Mouse (Mus musculus) heart, embryonic 12.5 days (tissue): ENCODE measurements around the gene Wars2. TPM values are rescaled to one million over a fixed set of nuclear protein-coding genes. Genes with fewer than 3 reads are reported as not detected.

Source experiments
- ATAC-seq: fragments of 200-750 bp; cut with Nextera tagmentation; 2 replicates; pipeline ENCODE4 v1.8.0; 2017; ENCODE audit warnings: moderate TSS enrichment, moderate library complexity; ENCODE audit not compliant: insufficient number of reproducible peaks, low FRiP score
- H3K27ac ChIP-seq: fragments of 300-500 bp; sonication (generic); 2 replicates; pipeline ENCODE4 v1.5.1; 2016; ENCODE audit warnings: mild to moderate bottlenecking, moderate library complexity; ENCODE audit not compliant: poor library complexity, severe bottlenecking
- H3K27me3 ChIP-seq: fragments of 300-500 bp; sonication (generic); replicated peaks from 2 replicates; pipeline ENCODE4 v1.6.1; 2016; ENCODE audit warnings: mild to moderate bottlenecking, moderate library complexity
- H3K36me3 ChIP-seq: fragments of 300-500 bp; sonication (generic); 2 replicates; pipeline ENCODE4 v1.6.1; 2016; ENCODE audit warnings: mild to moderate bottlenecking, moderate library complexity
- H3K4me1 ChIP-seq: fragments of 300-500 bp; sonication (generic); replicated peaks from 2 replicates; pipeline ENCODE4 v1.6.1; 2016; ENCODE audit warnings: mild to moderate bottlenecking
- H3K4me2 ChIP-seq: fragments of 300-500 bp; sonication (generic); 2 replicates; pipeline ENCODE4 v1.6.1; 2016; ENCODE audit warnings: mild to moderate bottlenecking, moderate library complexity
- H3K4me3 ChIP-seq: fragments of 300-500 bp; sonication (generic); 2 replicates; pipeline ENCODE4 v1.5.1; 2016; ENCODE audit warnings: mild to moderate bottlenecking
- H3K9ac ChIP-seq: fragments of 300-500 bp; sonication (generic); 2 replicates; pipeline ENCODE4 v1.6.1; 2016; ENCODE audit warnings: mild to moderate bottlenecking, moderate library complexity
- H3K9me3 ChIP-seq: fragments of 300-500 bp; sonication (generic); replicated peaks from 2 replicates; pipeline ENCODE4 v1.6.1; 2016; ENCODE audit warnings: mild to moderate bottlenecking, moderate library complexity
- WGBS: fragments of 180-500 bp; shearing (Covaris S2); methylation state at CpG from one replicate; pipeline ENCODE4 v1.1.7; 2016; 5-methylcytosine and 5-hydroxymethylcytosine counted together
- polyA plus RNA-seq: library from polyadenylated mRNA; unstranded; fragments of >200 nt; fragmentation: Nextera tagmentation; extraction: Ambion mirVana; gene quantifications from 2 replicates; pipeline ENCODE4 v1.2.1, GENCODE M21; 2016

The Wars2 gene
- polyA plus RNA-seq, 1 experiment from 2014 or later: 9.1 TPM

- 1% methylated on average over 20 of the region's 20 CpGs for WGBS
- no peak overlapping the region for H3K9ac ChIP-seq
- H3K4me3 ChIP-seq: no peak overlapping the region
- no peaks in the 10 kb centered on the region for H3K36me3 ChIP-seq
- peaks cover 89% of the 10 kb centered on the region for H3K27me3 ChIP-seq
- ATAC-seq: no peak
- no peak overlapping the region for H3K27ac ChIP-seq
- no peak overlapping the region for H3K4me2 ChIP-seq
- H3K4me1 ChIP-seq: peaks cover 18% of the 10 kb centered on the region; the same call in 1 of the 2 replicates
- no peaks in the 10 kb centered on the region for H3K9me3 ChIP-seq
Measured at GRCm38 (mm10) chr3:99239301-99240045, 98.6 kb downstream of the Wars2 start.

DNA sequence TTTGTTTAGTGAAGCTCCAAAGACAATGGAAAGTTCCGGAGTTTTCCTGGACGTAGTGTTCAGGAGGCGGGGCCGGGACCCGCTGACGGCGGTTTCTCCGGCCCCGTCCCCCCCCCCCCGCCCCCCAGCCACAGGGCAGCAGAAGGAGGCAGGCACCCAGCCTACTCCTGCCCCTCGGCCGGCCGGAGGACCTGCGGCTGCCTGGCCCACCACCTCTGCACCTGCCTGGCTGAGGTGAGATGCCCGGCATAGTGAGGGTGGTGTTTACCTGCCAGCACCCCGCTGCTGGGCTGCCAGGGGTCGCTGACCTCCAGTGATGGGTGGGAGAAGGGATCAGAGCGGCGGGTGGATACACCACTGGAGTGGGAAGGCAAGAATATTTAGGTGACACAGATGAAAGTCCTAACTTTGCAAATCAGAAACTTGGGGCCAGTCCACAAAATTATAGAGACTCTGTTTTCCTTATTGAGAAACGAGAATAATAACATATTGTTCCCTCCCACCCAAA, 99.4 kb downstream of the Wars2 start, which contains the start of gene Tbx15:
TSS of gene Tbx15 (plus strand) at position 169 of the 508 bp plus-strand sequence.
- H3K27ac ChIP-seq: no peak within 1 kb of the TSS
- no peak within 1 kb of the TSS for H3K9ac ChIP-seq
- no peak for ATAC-seq

DNA sequence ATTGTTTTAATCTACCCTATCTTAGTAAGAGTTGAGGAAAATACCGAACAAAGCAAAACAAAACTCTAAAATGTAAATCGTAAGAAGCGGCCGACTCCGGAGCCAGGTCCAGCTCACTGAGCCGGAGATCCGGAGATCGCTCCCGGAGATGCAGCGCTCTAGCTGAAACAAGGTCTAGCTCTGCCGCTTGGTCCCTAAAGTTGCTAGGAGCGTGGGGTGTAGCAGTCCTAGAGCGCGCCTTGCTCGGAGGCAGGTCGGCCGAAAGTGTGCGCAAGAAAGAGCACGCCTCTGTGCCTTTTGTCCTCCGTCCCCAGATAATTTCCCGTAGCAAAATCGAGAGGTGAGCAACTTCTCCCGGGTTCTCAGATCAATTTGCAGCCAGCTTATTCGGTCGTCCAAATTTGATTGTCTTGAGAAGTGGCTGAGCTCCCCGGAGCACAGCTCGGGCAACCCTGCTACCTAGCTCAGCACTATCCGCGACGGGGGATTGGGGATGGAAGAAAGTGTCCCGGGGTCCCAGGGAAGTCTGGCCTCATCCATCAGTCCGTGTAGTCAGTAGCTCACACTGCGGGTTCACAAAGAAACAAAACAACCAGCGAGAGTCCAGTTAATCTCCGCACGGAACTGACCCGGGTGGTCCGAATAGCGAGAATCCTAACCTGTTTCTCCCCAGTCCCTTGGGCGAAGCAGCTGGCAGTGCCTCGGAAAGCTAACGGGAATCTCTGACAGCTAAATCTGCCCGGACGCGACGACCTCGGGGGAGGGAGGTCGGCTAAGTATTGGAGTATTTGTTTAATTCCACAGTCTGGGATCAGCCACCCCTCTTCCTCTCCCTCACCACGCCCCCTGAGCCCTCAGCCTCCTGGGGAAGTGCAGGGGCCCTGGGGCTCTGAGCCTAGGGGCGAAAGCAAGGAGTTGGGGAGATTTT, 100.2 kb downstream of the Wars2 start:
- Histone ChIP-seq H3K4me3 (peak overlapping the region; percentile 38), H3K9ac (no peak overlapping the region), H3K9me3 (no peaks in the 10 kb centered on the region), H3K27me3 (peaks cover 90% of the 10 kb centered on the region), H3K4me1 (peaks cover 11% of the 10 kb centered on the region; the same call in 1 of the 2 replicates), H3K36me3 (no peaks in the 10 kb centered on the region), H3K27ac (no peak overlapping the region), H3K4me2 (peak overlapping the region; percentile 59)
- under 1% methylated on average over 50 of the region's 50 CpGs for WGBS
- no peak for ATAC-seq

More for the DNA sequence above, 99.4 kb downstream of the Wars2 start, which contains the start of gene Tbx15:
- Histone ChIP-seq H3K27me3 (peaks cover 89% of the 10 kb centered on the region), H3K4me3 (peak within 1 kb of the TSS; percentile 38), H3K4me1 (peaks cover 11% of the 10 kb centered on the region; the same call in 1 of the 2 replicates), H3K4me2 (peak within 1 kb of the TSS; percentile 59), H3K36me3 (no peaks in the 10 kb centered on the region), H3K9me3 (no peaks in the 10 kb centered on the region)
- WGBS: 3% methylated on average over 19 of the region's 20 CpGs

DNA sequence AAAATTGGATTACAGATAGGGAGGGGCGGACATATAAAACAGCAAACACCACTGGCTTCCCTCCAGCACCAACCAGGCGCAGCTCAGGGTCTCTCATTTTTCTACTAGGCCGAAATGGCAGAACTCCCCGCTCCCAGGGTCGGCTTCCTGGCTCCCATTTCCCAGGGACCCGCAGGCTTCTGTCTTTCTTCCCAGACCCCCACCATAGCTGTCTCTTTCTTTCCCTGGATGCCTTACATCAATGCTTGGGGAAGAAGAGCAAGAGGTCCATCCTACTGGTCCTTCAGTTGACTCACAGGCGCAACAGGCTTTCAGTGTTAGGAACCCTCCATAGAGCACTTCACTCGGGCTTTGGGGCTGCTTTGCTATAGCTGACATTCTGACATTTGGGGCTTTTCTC, 101.6 kb downstream of the Wars2 start:
- H3K36me3 ChIP-seq: no peaks in the 10 kb centered on the region
- H3K4me3 ChIP-seq: no peak overlapping the region
- no peak for ATAC-seq
- peaks cover 93% of the 10 kb centered on the region for H3K27me3 ChIP-seq
- H3K9ac ChIP-seq: no peak overlapping the region
- no peak overlapping the region for H3K4me2 ChIP-seq
- no peaks in the 10 kb centered on the region for H3K9me3 ChIP-seq
- 4% methylated on average over 8 of the region's 8 CpGs for WGBS
- no peak overlapping the region for H3K27ac ChIP-seq
- H3K4me1 ChIP-seq: peaks cover 11% of the 10 kb centered on the region; the same call in 1 of the 2 replicates

- H3K27me3 ChIP-seq: peaks cover 91% of the 10 kb centered on the region
- H3K9ac ChIP-seq: no peak overlapping the region
- H3K4me1 ChIP-seq: peaks cover 14% of the 10 kb centered on the region; the same call in 1 of the 2 replicates
- no peak overlapping the region for H3K27ac ChIP-seq
- H3K9me3 ChIP-seq: no peaks in the 10 kb centered on the region
- no peak overlapping the region for H3K4me3 ChIP-seq
- H3K36me3 ChIP-seq: no peaks in the 10 kb centered on the region
- ATAC-seq: no peak
- no peak overlapping the region for H3K4me2 ChIP-seq
- 22% methylated on average over 3 of the region's 3 CpGs for WGBS
Measured at GRCm38 (mm10) chr3:99245341-99245740, 104.5 kb downstream of the Wars2 start.

- 41% methylated on average over 3 of the region's 3 CpGs for WGBS
Measured at GRCm38 (mm10) chr3:99246629-99247028, 105.8 kb downstream of the Wars2 start.

DNA sequence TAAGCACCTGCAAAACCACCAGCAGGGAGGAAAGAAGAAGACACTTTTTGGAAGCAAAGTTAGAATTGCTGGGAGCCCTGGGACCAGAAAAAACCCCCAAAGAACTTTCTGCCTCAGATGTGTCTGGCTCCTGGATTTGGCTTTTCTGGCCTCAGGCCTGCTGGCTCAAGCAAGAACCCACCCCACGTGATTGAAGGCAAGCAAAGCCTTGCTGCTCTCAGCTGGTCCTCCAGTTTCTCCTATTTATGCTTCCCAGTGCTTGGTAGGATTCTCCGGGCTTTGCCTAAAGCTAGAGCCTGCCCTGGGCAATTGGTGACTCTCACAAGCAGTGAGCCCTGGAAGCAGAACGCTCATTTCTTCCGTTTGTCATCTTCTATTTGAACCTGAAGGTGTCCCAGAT, 106.7 kb downstream of the Wars2 start:
- Histone ChIP-seq H3K9ac (no peak overlapping the region), H3K36me3 (no peaks in the 10 kb centered on the region), H3K4me3 (no peak overlapping the region), H3K4me2 (no peak overlapping the region), H3K27ac (no peak overlapping the region), H3K4me1 (peaks cover 3% of the 10 kb centered on the region; the same call in 1 of the 2 replicates), H3K27me3 (peaks cover 95% of the 10 kb centered on the region), H3K9me3 (no peaks in the 10 kb centered on the region)
- ATAC-seq: no peak
- 7% methylated on average over 4 of the region's 4 CpGs for WGBS

More at GRCm38 (mm10) chr3:99246629-99247028, 105.8 kb downstream of the Wars2 start:
- Histone ChIP-seq H3K36me3 (no peaks in the 10 kb centered on the region), H3K9me3 (no peaks in the 10 kb centered on the region), H3K27ac (no peak overlapping the region), H3K4me2 (no peak overlapping the region), H3K27me3 (peaks cover 93% of the 10 kb centered on the region), H3K9ac (no peak overlapping the region), H3K4me1 (peaks cover 3% of the 10 kb centered on the region; the same call in 1 of the 2 replicates), H3K4me3 (no peak overlapping the region)
- no peak for ATAC-seq

GRCm38 (mm10) chr3:99247996-99248801, 107.3 kb downstream of the Wars2 start:
- H3K4me3 ChIP-seq: no peak overlapping the region
- H3K4me2 ChIP-seq: no peak overlapping the region
- H3K27ac ChIP-seq: no peak overlapping the region
- H3K4me1 ChIP-seq: peaks cover 6% of the 10 kb centered on the region; the same call in 1 of the 2 replicates
- H3K36me3 ChIP-seq: no peaks in the 10 kb centered on the region
- no peak overlapping the region for H3K9ac ChIP-seq
- H3K27me3 ChIP-seq: peaks cover 94% of the 10 kb centered on the region
- WGBS: 2% methylated on average over 28 of the region's 28 CpGs
- ATAC-seq: no peak
- no peaks in the 10 kb centered on the region for H3K9me3 ChIP-seq

DNA sequence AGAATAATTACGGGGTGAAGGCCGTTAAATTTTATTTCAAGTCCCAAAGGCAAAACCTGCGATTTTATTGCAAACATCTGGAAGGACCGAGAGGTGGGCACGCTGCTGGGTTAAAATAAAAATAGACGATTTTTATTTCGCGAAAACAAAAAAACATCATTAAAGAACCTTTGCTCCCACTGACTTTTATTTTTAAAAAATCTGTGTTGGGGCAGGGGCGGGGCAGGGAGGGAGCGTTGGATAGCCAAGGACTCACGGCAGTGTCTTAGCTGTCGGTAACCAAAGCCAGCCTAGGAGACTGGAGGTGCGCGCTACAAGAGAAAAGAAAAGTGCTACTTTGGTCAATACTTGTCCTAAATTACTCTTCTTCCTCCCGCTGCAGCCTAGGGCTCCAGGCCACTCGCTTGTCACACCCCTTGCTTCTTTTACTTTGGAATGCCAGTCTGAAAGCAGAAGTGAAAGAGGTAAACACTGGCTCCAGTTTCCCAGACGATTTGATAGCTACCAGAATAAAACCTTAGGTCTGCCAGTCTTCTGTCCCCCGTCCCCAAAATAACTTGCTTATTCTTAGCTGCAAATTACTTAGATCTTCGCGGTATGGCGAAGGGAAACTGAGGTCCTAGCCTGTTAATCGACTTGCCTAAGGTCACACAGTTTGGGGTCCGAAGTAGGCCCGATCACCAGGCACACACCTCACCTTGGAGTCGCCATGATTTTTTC, 108.1 kb downstream of the Wars2 start:
- peak overlapping the region; percentile 9; the same call in 1 of the 2 replicates for H3K4me3 ChIP-seq
- H3K27me3 ChIP-seq: peaks cover 91% of the 10 kb centered on the region
- WGBS: 1% methylated on average over 25 of the region's 25 CpGs
- no peak for ATAC-seq
- no peaks in the 10 kb centered on the region for H3K9me3 ChIP-seq
- H3K4me2 ChIP-seq: no peak overlapping the region
- H3K9ac ChIP-seq: no peak overlapping the region
- H3K36me3 ChIP-seq: no peaks in the 10 kb centered on the region
- peaks cover 12% of the 10 kb centered on the region; the same call in 1 of the 2 replicates for H3K4me1 ChIP-seq
- no peak overlapping the region for H3K27ac ChIP-seq

DNA sequence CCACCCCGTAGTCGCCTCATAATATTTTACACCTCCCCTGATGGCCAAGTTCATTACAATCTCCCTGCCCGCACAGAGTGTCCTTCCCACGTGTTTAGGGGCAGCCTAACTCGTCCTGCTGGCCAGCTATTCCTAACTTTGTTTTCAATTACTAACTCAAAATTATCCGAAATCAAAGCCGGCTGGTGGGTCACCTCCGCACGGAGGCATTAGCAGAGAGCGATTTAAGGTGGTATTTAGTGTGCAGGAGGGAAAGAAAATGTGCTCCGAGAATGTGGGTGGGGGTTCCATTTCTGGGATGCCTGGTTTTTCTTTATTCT, 108.6 kb downstream of the Wars2 start:
- no peak overlapping the region for H3K9ac ChIP-seq
- H3K36me3 ChIP-seq: no peaks in the 10 kb centered on the region
- 2% methylated on average over 11 of the region's 11 CpGs for WGBS
- no peak overlapping the region for H3K4me3 ChIP-seq
- H3K4me2 ChIP-seq: no peak overlapping the region
- no peak overlapping the region for H3K27ac ChIP-seq
- no peak for ATAC-seq
- peaks cover 15% of the 10 kb centered on the region; the same call in 1 of the 2 replicates for H3K4me1 ChIP-seq
- peaks cover 90% of the 10 kb centered on the region for H3K27me3 ChIP-seq
- H3K9me3 ChIP-seq: no peaks in the 10 kb centered on the region
